Mouse (Mus musculus) retina, adult 2 months (tissue): ENCODE measurements around the gene Snx29.
A peak's percentile ranks its signal among the peaks of the same experiment; 100 is the strongest.
"Not testable (repeated sequence)": the region's sequence is repeated elsewhere in the genome, so short reads cannot be mapped to it uniquely, and the experiment has no call there.

Experiments
- DNase-seq: peaks from one replicate; pipeline ENCODE4 v3.0.0-alpha.2; 2012; ENCODE audit warnings: low read depth, low spot score

Gene Snx29

DNA sequence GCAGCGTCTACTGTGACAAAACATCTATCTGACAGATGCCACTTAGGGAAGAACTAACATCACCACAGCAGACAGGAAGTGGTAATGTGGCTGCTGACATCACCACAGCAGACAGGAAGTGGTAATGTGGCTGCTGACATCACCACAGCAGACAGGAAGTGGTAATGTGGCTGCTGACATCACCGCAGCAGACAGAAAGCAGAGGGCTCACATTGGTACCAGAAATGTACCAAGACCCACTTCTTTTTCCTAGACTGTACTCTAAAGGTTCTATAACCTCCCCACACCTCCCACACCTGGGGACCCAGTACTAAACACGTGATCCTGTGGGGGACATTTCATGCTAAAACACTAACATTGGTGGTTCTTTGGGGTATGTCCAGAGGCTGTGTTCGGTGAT lies 126.0 kb downstream of the Snx29 start:
- not testable (repeated sequence) for DNase-seq

- no peak for DNase-seq
Measured at GRCm38 (mm10) chr16:11449344-11449743, 126.6 kb downstream of the Snx29 start.

- DNase-seq = no peak
Measured at GRCm38 (mm10) chr16:11450626-11451025, 127.9 kb downstream of the Snx29 start.

DNA sequence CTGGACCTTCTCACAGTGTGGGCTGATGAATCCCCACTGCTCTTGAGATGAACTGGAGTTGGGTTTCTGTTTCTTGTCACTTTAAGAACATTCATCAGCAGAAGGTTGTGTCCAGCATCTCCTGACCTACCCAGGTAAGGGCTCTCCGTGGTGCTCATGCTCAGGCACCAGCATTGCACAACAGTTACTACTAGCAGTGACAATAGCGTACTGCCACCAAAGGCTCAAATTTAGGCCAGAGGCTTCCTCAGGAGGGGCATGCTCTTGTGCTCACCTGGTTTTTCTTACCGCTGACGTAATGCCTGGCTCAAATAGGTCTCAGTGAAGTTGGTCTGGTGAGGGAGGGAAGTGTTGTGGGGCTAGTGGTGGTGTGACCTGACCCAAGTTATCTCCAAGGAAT lies 132.2 kb downstream of the Snx29 start:
- DNase-seq = no peak

DNA sequence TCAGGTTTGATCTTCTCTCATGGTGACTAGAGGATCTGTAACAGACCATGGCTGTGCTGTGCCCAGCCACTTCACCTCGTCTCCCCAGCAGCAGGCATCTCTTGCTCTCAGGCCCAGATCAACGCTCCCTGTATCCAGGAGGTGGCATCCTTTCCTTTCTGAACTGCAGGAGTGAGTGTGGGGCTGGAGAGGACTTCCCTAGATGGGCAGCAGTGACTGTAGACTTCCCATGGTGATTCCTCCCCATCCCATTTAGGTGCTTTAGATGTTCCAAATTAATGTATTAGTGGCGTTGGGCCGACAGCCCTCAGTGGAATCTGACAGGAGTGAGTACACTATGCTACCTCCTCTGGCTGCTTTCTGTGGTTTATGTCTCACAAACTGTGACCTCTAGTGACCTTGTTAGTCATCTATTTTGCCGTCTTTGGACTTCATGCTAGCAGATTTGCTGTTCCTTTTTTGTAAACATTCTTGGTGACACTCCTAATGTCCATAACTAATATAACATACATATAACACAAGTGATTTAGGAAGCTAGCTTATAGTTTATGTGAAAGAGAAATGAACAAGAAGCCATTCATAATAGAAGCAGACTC lies 132.9 kb downstream of the Snx29 start:
- no peak for DNase-seq

GRCm38 (mm10) chr16:11456141-11456645 lies 133.5 kb downstream of the Snx29 start:
- DNase-seq = no peak

GRCm38 (mm10) chr16:11457136-11457535 lies 134.4 kb downstream of the Snx29 start:
- no peak for DNase-seq

DNA sequence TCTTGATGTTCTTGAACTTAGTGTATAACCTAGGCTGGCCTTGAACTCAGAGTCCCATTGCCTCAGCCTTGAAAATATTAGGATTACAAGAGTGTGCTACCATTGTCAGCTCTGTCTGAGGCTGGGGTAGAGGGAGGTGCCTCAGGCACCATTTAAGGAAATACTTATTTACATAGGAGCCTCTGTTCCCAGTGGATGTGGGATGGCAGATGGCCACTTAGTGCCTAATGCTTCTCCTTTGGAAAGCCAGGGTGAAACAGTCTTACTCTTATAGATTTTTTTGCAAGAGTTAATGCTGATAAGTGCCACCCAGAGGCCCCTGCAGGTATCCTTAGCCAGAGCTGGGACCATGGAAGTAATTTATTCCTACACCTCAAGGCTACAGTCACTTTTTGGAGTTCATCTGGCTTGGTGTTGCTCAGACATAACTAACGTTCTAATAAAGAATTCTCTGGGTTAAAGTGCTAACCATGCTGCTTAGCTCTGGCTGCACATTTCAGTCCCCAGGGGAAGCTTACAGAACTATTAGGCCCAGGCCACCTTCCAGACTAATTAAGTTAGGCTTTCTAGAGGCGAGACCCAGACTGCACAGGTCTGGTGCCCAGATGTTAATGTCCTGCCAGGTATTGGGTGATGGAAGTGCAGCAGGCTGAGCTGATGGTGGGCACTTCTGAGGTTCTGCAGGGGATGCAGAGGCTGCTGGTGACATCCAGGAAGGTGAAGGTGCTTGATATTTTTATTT lies 135.1 kb downstream of the Snx29 start:
- DNase-seq = no peak

DNA sequence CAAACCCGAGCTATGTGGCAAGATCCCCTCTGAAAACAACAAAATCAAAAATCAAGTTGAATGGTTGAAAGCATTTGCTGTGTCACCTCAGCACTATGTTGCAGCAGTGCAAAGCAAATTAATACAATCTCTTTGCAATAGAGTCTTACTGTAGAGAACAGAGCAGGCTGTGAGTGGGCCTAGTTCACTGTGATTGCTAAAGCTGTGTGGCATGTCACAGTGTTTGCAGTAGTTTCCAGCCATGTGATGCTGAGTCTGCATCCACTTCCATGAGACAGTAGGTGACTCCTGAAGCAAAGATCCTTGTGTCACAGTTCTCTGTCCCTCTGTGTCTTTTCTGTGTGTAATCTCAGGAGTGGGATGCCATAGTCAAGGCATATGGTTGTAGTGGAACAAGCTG lies 137.5 kb downstream of the Snx29 start:
- no peak for DNase-seq

DNA sequence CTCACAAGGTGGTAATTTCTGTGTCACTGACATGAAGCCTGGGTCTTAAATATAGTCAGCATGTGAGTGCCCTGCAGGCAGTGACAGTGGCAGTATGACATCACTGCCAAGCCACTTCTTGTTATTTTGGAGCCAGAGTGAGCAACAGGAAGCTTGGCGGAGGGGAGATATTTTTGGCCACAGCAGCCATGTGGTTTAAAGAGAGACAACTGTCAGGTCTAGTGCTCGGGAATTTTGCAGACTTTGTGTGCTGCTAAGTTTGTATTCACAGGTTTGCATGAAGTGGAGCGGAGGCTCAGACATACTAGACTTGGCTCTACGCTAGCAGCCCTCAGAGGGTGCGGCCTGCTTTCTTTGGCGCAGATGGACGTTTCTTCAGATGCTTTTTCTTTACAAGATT lies 138.9 kb downstream of the Snx29 start:
- DNase-seq = no peak

- peak; percentile 41 for DNase-seq
Measured at GRCm38 (mm10) chr16:11468533-11469179, 145.9 kb downstream of the Snx29 start.

DNA sequence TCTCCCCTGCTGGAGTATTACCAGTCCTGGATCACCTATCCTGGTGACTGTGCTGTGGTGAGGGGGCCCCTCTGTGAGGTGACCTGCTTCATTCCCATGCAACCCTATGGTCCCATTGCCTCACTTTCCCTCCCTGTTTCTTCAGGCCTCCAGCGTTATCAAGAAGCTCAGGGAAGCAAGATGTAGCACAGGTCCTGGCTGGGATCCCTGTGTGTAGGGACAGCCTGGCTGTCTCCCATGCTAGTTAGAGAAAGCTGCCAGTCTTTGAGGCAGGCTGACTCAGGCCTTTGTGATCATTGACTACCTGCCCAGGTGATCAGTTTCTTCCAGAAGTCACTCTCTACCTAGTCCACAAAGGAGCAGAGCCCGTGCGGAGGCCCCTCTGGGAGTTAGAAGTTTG lies 146.8 kb downstream of the Snx29 start:
- no peak for DNase-seq

DNA sequence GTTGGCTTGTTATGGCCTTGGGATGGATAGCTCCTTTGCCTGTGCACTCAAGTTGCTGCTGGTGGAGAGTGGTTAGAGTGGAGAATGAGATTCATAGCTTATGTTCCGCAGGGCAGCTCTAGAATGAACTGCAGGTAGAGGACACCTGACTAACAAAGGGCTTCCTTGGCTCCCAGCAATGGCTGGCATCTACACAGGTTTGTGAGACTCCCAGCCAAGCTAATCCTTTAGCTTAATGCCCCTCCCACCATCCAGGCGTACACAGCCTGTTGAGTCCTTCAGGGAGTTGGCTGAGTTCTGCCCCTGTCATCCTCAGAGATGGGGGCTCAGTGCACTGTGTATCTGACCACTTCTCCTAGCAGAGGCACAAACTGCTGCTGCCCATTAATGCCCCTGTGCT lies 148.5 kb downstream of the Snx29 start:
- DNase-seq = no peak

GRCm38 (mm10) chr16:11472852-11473251 lies 150.1 kb downstream of the Snx29 start:
- DNase-seq = no peak

- DNase-seq = no peak
Measured at GRCm38 (mm10) chr16:11473474-11473873, 150.8 kb downstream of the Snx29 start.

DNA sequence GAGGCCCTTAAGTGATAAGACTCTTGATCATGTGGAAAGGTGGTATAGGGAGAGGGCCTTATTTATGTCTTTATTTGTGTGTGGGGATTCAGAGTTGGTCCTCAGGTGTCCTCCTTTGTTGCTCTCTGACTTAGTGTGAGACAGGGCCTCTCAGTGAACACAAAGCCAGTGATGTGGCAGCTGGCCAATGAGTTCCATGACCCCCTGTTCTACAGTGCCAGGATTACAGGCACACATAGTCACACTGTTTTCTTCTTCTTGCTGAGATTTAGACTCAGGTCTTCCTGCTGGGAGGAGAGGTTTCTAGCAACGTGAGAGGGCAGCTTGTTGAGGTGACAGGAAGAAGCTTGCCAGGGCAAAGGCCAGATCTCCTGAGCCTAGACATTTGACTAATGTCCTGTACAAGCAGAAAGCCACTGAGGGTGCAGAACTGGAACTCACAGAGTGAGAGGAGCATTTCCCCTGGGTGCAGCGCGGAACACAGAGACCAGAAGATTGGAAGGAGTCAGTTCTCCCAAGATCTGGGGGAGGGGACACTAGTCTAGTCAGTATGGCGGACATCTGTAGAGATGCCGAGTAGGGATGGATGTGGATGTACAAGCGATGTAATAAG lies 151.3 kb downstream of the Snx29 start:
- DNase-seq = no peak

DNA sequence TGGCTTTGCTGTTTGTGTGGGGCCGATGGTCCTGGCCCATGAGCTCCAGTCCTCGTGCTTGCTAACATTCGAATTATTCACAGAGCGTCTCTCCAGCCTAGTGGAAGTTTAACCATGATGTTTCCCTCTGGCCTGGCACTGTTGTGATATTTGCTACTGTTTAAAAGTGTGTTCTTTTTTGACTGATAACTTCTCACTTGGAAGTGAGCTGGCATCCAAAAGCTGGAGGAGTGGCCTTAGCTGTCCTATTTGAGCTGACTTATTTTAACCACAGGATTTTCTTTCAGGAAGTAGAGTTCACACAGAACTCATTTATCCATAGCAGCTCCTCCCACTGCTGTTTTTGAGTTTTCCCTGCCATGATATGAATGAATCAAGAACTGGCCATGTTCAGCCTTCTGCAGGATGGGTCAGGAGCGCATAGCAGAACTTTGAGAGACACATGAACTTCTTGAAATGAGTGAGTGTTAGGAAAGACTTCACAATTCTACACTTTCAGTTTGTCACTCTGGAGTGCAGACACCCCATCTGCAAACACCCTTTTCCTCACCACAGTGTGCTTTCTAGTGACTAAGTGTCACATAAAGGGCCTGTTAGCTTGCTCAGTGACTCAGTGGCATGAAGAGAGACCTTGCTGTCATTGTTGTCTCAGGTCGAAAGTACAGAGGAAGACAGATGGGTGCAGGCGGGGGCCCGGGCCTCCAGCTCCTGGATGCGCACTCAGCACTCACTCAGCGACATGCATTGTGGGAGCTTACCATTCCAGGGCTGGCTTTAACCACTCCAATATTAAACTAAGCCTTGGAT lies 152.6 kb downstream of the Snx29 start:
- DNase-seq = no peak

DNA sequence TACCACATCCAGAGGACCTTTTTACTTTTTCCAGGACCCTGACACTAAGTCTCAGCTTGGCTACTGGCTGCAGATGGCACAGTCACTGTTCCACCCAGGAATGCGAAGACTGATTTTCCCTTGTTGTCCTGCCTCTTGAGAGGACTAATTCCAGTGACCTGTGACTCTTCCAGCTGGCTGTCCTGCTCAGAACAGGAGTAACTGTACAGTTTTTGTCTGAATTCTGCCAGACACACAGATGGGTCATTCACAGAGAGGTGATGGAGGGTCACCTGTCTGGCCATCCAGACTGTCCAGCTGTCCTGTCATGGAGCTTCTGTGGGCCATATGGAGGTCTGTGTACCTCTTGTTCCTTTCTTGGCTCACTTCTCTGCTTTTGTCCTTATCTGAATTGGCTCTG lies 153.6 kb downstream of the Snx29 start:
- no peak for DNase-seq

GRCm38 (mm10) chr16:11476968-11477367 lies 154.3 kb downstream of the Snx29 start:
- no peak for DNase-seq

DNA sequence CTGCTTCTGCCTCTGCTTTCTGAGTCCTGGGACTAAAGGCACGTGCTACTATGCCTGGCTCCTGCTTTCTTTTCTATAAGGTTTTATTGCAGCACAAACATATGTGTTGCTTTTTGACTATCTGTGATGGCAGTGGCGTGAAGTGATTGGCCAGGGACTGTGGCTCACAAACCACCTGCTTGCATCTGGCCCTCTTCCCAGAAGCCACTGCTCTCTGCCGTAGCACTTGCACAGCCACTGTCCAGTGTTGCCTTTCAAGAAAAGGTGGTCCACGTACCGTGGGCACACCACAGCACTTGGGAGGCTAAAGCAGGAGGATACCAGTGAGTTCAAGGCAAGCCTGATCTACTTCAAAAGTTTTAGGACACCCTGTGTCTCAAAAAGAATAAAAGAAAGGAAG lies 154.9 kb downstream of the Snx29 start:
- no peak for DNase-seq

GRCm38 (mm10) chr16:11479605-11480004 lies 156.9 kb downstream of the Snx29 start:
- no peak for DNase-seq

DNA sequence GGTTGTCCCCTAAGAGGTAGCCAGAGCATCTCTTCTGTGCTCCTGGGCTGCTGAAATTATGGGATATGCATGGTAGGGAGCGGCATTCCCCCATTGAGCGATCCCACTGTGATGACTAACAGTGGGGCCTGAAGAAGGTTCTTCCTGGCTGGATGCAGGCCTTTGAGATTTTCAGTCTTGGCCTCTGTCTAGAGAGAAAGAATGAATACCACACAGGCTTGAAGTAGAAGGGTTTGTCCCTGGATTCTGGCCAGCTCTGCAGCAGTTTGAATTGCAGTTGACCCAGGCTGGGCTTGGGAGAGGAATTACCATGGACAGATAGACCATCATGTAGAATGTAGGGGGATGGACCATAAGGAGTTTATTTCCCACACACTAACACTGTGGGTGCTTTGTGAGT lies 159.5 kb downstream of the Snx29 start:
- no peak for DNase-seq
